In genomic region chr5:81564294-81564693, GRCm38 (mm10) we compare ENCODE assay signal across 20 mouse cellular contexts.
DNase-seq lines count a peak whose midpoint lies in the region; ATAC-seq lines count a peak whose summit lies in the region.
"Had no signal": no experiment of that assay in that cellular context is flagged by ENCODE, and none has a peak within 500 bp of the region (broad histone marks: within the 10 kb centered on the region; RNA-seq: fewer than 3 reads in every experiment).

No protein-coding gene starts in this region.

- H3K27me3 ChIP-seq in kidney, embryonic 14.5 days (ENCODE audit: control insufficient read depth, insufficient read depth, low read length), result no peaks in the 10 kb centered on the region
- H3K27me3 ChIP-seq in intestine, embryonic 15.5 days (replicated peaks), result no peaks in the 10 kb centered on the region
- H3K27me3 ChIP-seq: liver, embryonic 13.5 days; lung, embryonic 15.5 days; midbrain, embryonic 13.5 days had no signal

- no peak overlapping the region for H3K4me2 ChIP-seq in kidney, embryonic 14.5 days (replicated peaks; ENCODE audit: low read depth, low read length)
- H3K4me2 ChIP-seq in intestine, embryonic 15.5 days (replicated peaks), result no peak overlapping the region
- H3K4me2 ChIP-seq: heart, embryonic 11.5 days; hindbrain, embryonic 14.5 days; liver, embryonic 13.5 days; lung, embryonic 15.5 days; midbrain, embryonic 13.5 days had no signal

- no peak overlapping the region for H3K4me3 ChIP-seq in kidney, embryonic 14.5 days (ENCODE audit: low read length)
- no peak overlapping the region for H3K4me3 ChIP-seq in intestine, embryonic 15.5 days (replicated peaks)
- H3K4me3 ChIP-seq: embryonic facial prominence, embryonic 10.5 days; limb, embryonic 10.5 days; liver, embryonic 13.5 days; lung, embryonic 15.5 days; midbrain, embryonic 13.5 days had no signal

- H3K36me3 ChIP-seq in kidney, embryonic 14.5 days (ENCODE audit: control insufficient read depth, insufficient read depth, low read length), result no peaks in the 10 kb centered on the region
- no peaks in the 10 kb centered on the region for H3K36me3 ChIP-seq in intestine, embryonic 15.5 days
- H3K36me3 ChIP-seq: embryonic facial prominence, embryonic 10.5 days; limb, embryonic 10.5 days; liver, embryonic 13.5 days; lung, embryonic 15.5 days; midbrain, embryonic 13.5 days had no signal

- no peak overlapping the region for H3K27ac ChIP-seq in kidney, embryonic 14.5 days (ENCODE audit: low read depth, low read length)
- H3K27ac ChIP-seq in intestine, embryonic 15.5 days, result no peak overlapping the region
- H3K27ac ChIP-seq: embryonic facial prominence, embryonic 10.5 days; hindbrain, embryonic 14.5 days; kidney, postnatal 0 days; limb, embryonic 10.5 days; liver, embryonic 13.5 days; lung, embryonic 15.5 days; midbrain, embryonic 13.5 days had no signal

- ATAC-seq in kidney, embryonic 14.5 days (ENCODE audit: low FRiP score, low TSS enrichment), result no peak
- ATAC-seq in intestine, embryonic 15.5 days, result no peak
- ATAC-seq: intestine, embryonic 16.5 days; midbrain, embryonic 13.5 days had no signal

- DNase-seq in layer of hippocampus, adult 11-12 months (ENCODE audit: low spot score), result peak; percentile 34
- no peak for DNase-seq in layer of hippocampus, postnatal 25 days (ENCODE audit: extremely low spot score in 1 of 2, low spot score in 1 of 2)
- peak; percentile 21 for DNase-seq in cerebellum, adult 11-12 months
- peak; percentile 72 to 82 for DNase-seq in cerebellum, postnatal 10 days
- peak; percentile 29 for DNase-seq in layer of hippocampus, adult 9-10 months (ENCODE audit: low spot score)
- DNase-seq in lung, postnatal 14 days, result no peak
- DNase-seq: adrenal gland, postnatal 36 days; heart, postnatal 14 days; liver, embryonic 13.5 days; thymus, postnatal 14 days had no signal

- H3K9ac ChIP-seq in kidney, embryonic 14.5 days (ENCODE audit: low read depth, low read length), result no peak overlapping the region
- H3K9ac ChIP-seq in intestine, embryonic 15.5 days, result no peak overlapping the region
- H3K9ac ChIP-seq: hindbrain, embryonic 14.5 days; liver, embryonic 13.5 days; lung, embryonic 15.5 days; midbrain, embryonic 13.5 days had no signal

- 58% methylated on average over 1 of the region's 1 CpGs for WGBS in kidney, embryonic 14.5 days
- 56% methylated on average over 1 of the region's 1 CpGs for WGBS in intestine, embryonic 15.5 days

- no peaks in the 10 kb centered on the region for H3K4me1 ChIP-seq in kidney, embryonic 14.5 days (ENCODE audit: control insufficient read depth, insufficient read depth, low read length)
- H3K4me1 ChIP-seq in intestine, embryonic 15.5 days (replicated peaks), result no peaks in the 10 kb centered on the region
- H3K4me1 ChIP-seq: embryonic facial prominence, embryonic 10.5 days; liver, embryonic 13.5 days; lung, embryonic 15.5 days; midbrain, embryonic 13.5 days had no signal

- H3K9me3 ChIP-seq in kidney, embryonic 14.5 days (ENCODE audit: control insufficient read depth, low read length), result no peaks in the 10 kb centered on the region
- no peaks in the 10 kb centered on the region for H3K9me3 ChIP-seq in intestine, embryonic 15.5 days
- H3K9me3 ChIP-seq: embryonic facial prominence, embryonic 10.5 days; limb, embryonic 10.5 days; liver, embryonic 13.5 days; lung, embryonic 15.5 days; midbrain, embryonic 13.5 days had no signal

Comparison
In these comparisons a context has a peak if more than half of its experiments do, and no peak if none do; other contexts are left out.
1. DNase-seq: peak in layer of hippocampus, adult 11-12 months (single experiment), cerebellum, adult 11-12 months (single experiment), cerebellum, postnatal 10 days (2 of 2) and layer of hippocampus, adult 9-10 months (single experiment); none in layer of hippocampus, postnatal 25 days (0 of 2) and lung, postnatal 14 days (single experiment).